Comparison of ENCODE assay signal across 18 mouse cellular contexts in genomic region chr10:77231861-77232755, GRCm38 (mm10). TPM values are rescaled to one million over a fixed set of nuclear protein-coding genes. Genes with fewer than 3 reads are reported as not detected.
DNase-seq lines count a peak whose midpoint lies in the region; ATAC-seq and TF ChIP-seq lines count a peak whose summit lies in the region.
"Had no signal": no experiment of that assay in that cellular context is flagged by ENCODE, and none has a peak within 500 bp of the region (broad histone marks: within the 10 kb centered on the region; RNA-seq: fewer than 3 reads in every experiment).

No protein-coding gene starts in this region.

- H3K4me1 ChIP-seq in heart, embryonic 11.5 days (ENCODE audit: control insufficient read depth, insufficient read depth, low read length) = peaks cover 36% of the 10 kb centered on the region
- peaks cover 21 to 52% of the 10 kb centered on the region in 2 experiments for H3K4me1 ChIP-seq in MEL (ENCODE audit: control insufficient read depth in 1 of 2, insufficient read depth in 2 of 2, low read length in 2 of 2)
- H3K4me1 ChIP-seq in intestine, embryonic 16.5 days (ENCODE audit: control insufficient read depth, insufficient read depth, low read length) = peaks cover 4% of the 10 kb centered on the region; the same call in 1 of the 2 replicates
- H3K4me1 ChIP-seq in megakaryocyte, embryonic 14.5 days = peaks cover 95% of the 10 kb centered on the region
- H3K4me1 ChIP-seq in kidney, embryonic 14.5 days (ENCODE audit: control insufficient read depth, insufficient read depth, low read length) = peaks cover 14% of the 10 kb centered on the region

- ATAC-seq in heart, embryonic 11.5 days (replicated peaks; ENCODE audit: insufficient number of reproducible peaks, low FRiP score, low TSS enrichment) = peak; percentile 59; the same call in 1 of the 2 replicates
- peak; percentile 80 for ATAC-seq in intestine, embryonic 16.5 days
- ATAC-seq in kidney, embryonic 14.5 days (ENCODE audit: low FRiP score, low TSS enrichment) = no peak
- ATAC-seq: hindbrain, embryonic 16.5 days had no signal

- DNase-seq in heart, adult 9 months (ENCODE audit: low spot score in 2 of 2) = no peak
- DNase-seq in MEL (ENCODE audit: low read depth, low spot score) = peak; percentile 86
- no peak for DNase-seq in cerebellum, adult 11 months
- no peak for DNase-seq in right cerebral cortex, postnatal 10 days (ENCODE audit: low spot score in 2 of 2)
- DNase-seq: cerebellum, adult 9-10 months; gastrocnemius, postnatal 25 days; kidney, postnatal 14 days; lung, adult 2 months; right cerebral cortex, postnatal 14 days; thymus, postnatal 36 days had no signal

- TF ChIP-seq EP300 in MEL (IDR thresholded peaks at IDR 0.05; ENCODE audit: low read depth in 1 of 2, low read length in 2 of 2) = peak; percentile 79 to 87

- H3K4me3 ChIP-seq in heart, embryonic 11.5 days (ENCODE audit: low read depth, low read length) = no peak overlapping the region
- peak overlapping the region; percentile 23 to 27; a peak in 3 of 4 replicates for H3K4me3 ChIP-seq in MEL (ENCODE audit: control insufficient read depth in 1 of 2, insufficient read depth in 1 of 2, low read depth in 2 of 2, low read length in 2 of 2)
- no peak overlapping the region for H3K4me3 ChIP-seq in intestine, embryonic 16.5 days (ENCODE audit: low read length)
- H3K4me3 ChIP-seq in megakaryocyte, embryonic 14.5 days (replicated peaks) = peak overlapping the region; percentile 88
- H3K4me3 ChIP-seq in kidney, embryonic 14.5 days (ENCODE audit: low read length) = no peak overlapping the region
- H3K4me3 ChIP-seq: embryonic facial prominence, embryonic 10.5 days; forebrain, embryonic 10.5 days; myocyte had no signal

- TF ChIP-seq CTCF in MEL (IDR thresholded peaks at IDR 0.05 in 2 of 3, conservative IDR thresholded peaks at IDR 0.05 in 1 of 3; ENCODE audit: control insufficient read depth in 1 of 3, insufficient read depth in 1 of 3, low read depth in 2 of 3, low read length in 3 of 3, poor library complexity in 1 of 3, severe bottlenecking in 1 of 3) = no peak

- no peaks in the 10 kb centered on the region for H3K27me3 ChIP-seq in heart, embryonic 11.5 days (ENCODE audit: control insufficient read depth, insufficient read depth, low read length)
- no peaks in the 10 kb centered on the region for H3K27me3 ChIP-seq in MEL (ENCODE audit: control insufficient read depth in 1 of 2, insufficient read depth in 2 of 2, low read length in 2 of 2)
- no peaks in the 10 kb centered on the region for H3K27me3 ChIP-seq in intestine, embryonic 16.5 days (replicated peaks; ENCODE audit: control insufficient read depth, insufficient read depth, low read length)
- H3K27me3 ChIP-seq in megakaryocyte, embryonic 14.5 days (replicated peaks) = no peaks in the 10 kb centered on the region
- H3K27me3 ChIP-seq in kidney, embryonic 14.5 days (ENCODE audit: control insufficient read depth, insufficient read depth, low read length) = no peaks in the 10 kb centered on the region

- H3K9me3 ChIP-seq in heart, embryonic 11.5 days (replicated peaks; ENCODE audit: control insufficient read depth, low read length) = no peaks in the 10 kb centered on the region
- H3K9me3 ChIP-seq in MEL (replicated peaks; ENCODE audit: insufficient read depth, low read length) = no peaks in the 10 kb centered on the region
- no peaks in the 10 kb centered on the region for H3K9me3 ChIP-seq in intestine, embryonic 16.5 days (ENCODE audit: control insufficient read depth, low read length)
- no peaks in the 10 kb centered on the region for H3K9me3 ChIP-seq in megakaryocyte, embryonic 14.5 days
- H3K9me3 ChIP-seq in kidney, embryonic 14.5 days (ENCODE audit: control insufficient read depth, low read length) = no peaks in the 10 kb centered on the region
- H3K9me3 ChIP-seq: forebrain, embryonic 10.5 days had no signal

- peaks cover 15% of the 10 kb centered on the region for H3K79me2 ChIP-seq in MEL (ENCODE audit: control insufficient read depth, insufficient read depth, low read length, poor library complexity)

- H3K27ac ChIP-seq in heart, embryonic 11.5 days (ENCODE audit: low read depth, low read length) = peak overlapping the region; percentile 22; the same call in 1 of the 2 replicates
- H3K27ac ChIP-seq in MEL (ENCODE audit: control insufficient read depth, low read depth, low read length) = peak overlapping the region; percentile 82
- no peak overlapping the region for H3K27ac ChIP-seq in intestine, embryonic 16.5 days (ENCODE audit: low read length)
- no peak overlapping the region for H3K27ac ChIP-seq in kidney, embryonic 14.5 days (ENCODE audit: low read depth, low read length)
- H3K27ac ChIP-seq: embryonic facial prominence, embryonic 10.5 days; forebrain, embryonic 10.5 days had no signal

- 0 out of 2 replicates have a peak overlapping the region, but pooled peaks have one; percentile 34 for H3K9ac ChIP-seq in heart, embryonic 11.5 days (ENCODE audit: low read depth, low read length)
- H3K9ac ChIP-seq in MEL (ENCODE audit: control insufficient read depth, low read depth, low read length, poor library complexity, severe bottlenecking) = peak overlapping the region; percentile 39
- H3K9ac ChIP-seq in intestine, embryonic 16.5 days (ENCODE audit: low read depth, low read length) = no peak overlapping the region
- H3K9ac ChIP-seq in kidney, embryonic 14.5 days (ENCODE audit: low read depth, low read length) = no peak overlapping the region

- H3K4me2 ChIP-seq in heart, embryonic 11.5 days = peak overlapping the region; percentile 20; the same call in 1 of the 2 replicates
- H3K4me2 ChIP-seq in intestine, embryonic 16.5 days (ENCODE audit: low read depth, low read length) = no peak overlapping the region
- H3K4me2 ChIP-seq in kidney, embryonic 14.5 days (replicated peaks; ENCODE audit: low read depth, low read length) = no peak overlapping the region

- TF ChIP-seq POLR2A in MEL (IDR thresholded peaks at IDR 0.05; ENCODE audit: control insufficient read depth in 1 of 2, insufficient read depth in 1 of 2, low read depth in 1 of 2, low read length in 2 of 2, poor library complexity in 1 of 2) = peak in 1 of 2 experiments; percentile 50; a peak in 2 of 4 replicates

- 39% methylated on average over 16 of the region's 16 CpGs for WGBS in heart, embryonic 11.5 days (ENCODE audit: insufficient replicate concordance)
- 64% methylated on average over 16 of the region's 16 CpGs for WGBS in intestine, embryonic 16.5 days
- 58% methylated on average over 16 of the region's 16 CpGs for WGBS in kidney, embryonic 14.5 days

- TF ChIP-seq RAD21 in MEL (IDR thresholded peaks at IDR 0.05; ENCODE audit: low read depth, low read length) = no peak

- H3K36me3 ChIP-seq in heart, embryonic 11.5 days (ENCODE audit: control insufficient read depth, insufficient read depth, low read length) = no peaks in the 10 kb centered on the region
- H3K36me3 ChIP-seq in MEL (ENCODE audit: control insufficient read depth in 1 of 2, insufficient read depth in 2 of 2, low read length in 2 of 2) = peaks cover 0 to 43% of the 10 kb centered on the region in 2 experiments; a peak in 2 of 4 replicates
- H3K36me3 ChIP-seq in intestine, embryonic 16.5 days (ENCODE audit: control insufficient read depth, insufficient read depth, low read length) = no peaks in the 10 kb centered on the region
- H3K36me3 ChIP-seq in megakaryocyte, embryonic 14.5 days (replicated peaks; ENCODE audit: low read length) = peaks cover 87% of the 10 kb centered on the region
- H3K36me3 ChIP-seq in kidney, embryonic 14.5 days (ENCODE audit: control insufficient read depth, insufficient read depth, low read length) = no peaks in the 10 kb centered on the region
- H3K36me3 ChIP-seq: embryonic facial prominence, embryonic 10.5 days; forebrain, embryonic 10.5 days had no signal

TF ChIP-seq in MEL, 35 proteins besides CTCF, POLR2A, EP300 and RAD21 (continues in another document):
- TF ChIP-seq SIN3A (IDR thresholded peaks at IDR 0.05; ENCODE audit: low read length) = peak; percentile 78
- no peak for TF ChIP-seq CHD1 (IDR thresholded peaks at IDR 0.05; ENCODE audit: low read depth, low read length)
- no peak for TF ChIP-seq GABPA (IDR thresholded peaks at IDR 0.05; ENCODE audit: low read depth, low read length)
- peak; percentile 94 for TF ChIP-seq ZKSCAN1 (IDR thresholded peaks at IDR 0.05; ENCODE audit: low read depth, low read length)
- no peak for TF ChIP-seq CHD2 (IDR thresholded peaks at IDR 0.05; ENCODE audit: low read length)
- peak; percentile 59 for TF ChIP-seq TAL1 (IDR thresholded peaks at IDR 0.05; ENCODE audit: low read length)
- no peak for TF ChIP-seq KAT2A (conservative IDR thresholded peaks at IDR 0.05; ENCODE audit: low read depth, low read length)
- TF ChIP-seq RCOR1 (IDR thresholded peaks at IDR 0.05; ENCODE audit: low read depth, low read length) = no peak
- TF ChIP-seq TCF12 (IDR thresholded peaks at IDR 0.05; ENCODE audit: low read depth, low read length) = peak; percentile 84
- peak; percentile 45; the same call in 1 of the 2 replicates for TF ChIP-seq USF1 (IDR thresholded peaks at IDR 0.05; ENCODE audit: low read depth, low read length)
- TF ChIP-seq POLR2AphosphoS2 (IDR thresholded peaks at IDR 0.05; ENCODE audit: low read length) = no peak
- TF ChIP-seq UBTF (IDR thresholded peaks at IDR 0.05; ENCODE audit: borderline replicate concordance, insufficient read depth, low read depth, low read length) = no peak
- TF ChIP-seq ETS1 (IDR thresholded peaks at IDR 0.05; ENCODE audit: low read depth, low read length) = peak; percentile 77
- peak; percentile 39 for TF ChIP-seq HCFC1 (IDR thresholded peaks at IDR 0.05; ENCODE audit: low read depth, low read length)
- TF ChIP-seq MYC (IDR thresholded peaks at IDR 0.05; ENCODE audit: low read depth, low read length) = peak; percentile 96
- no peak for TF ChIP-seq E2F4 (IDR thresholded peaks at IDR 0.05; ENCODE audit: borderline replicate concordance, low read depth, low read length)
- no peak for TF ChIP-seq NRF1 (IDR thresholded peaks at IDR 0.05; ENCODE audit: insufficient read depth, low read depth, low read length, poor library complexity, severe bottlenecking)
- TF ChIP-seq SMC3 (IDR thresholded peaks at IDR 0.05; ENCODE audit: low read depth, low read length) = no peak
- TF ChIP-seq MEF2A (IDR thresholded peaks at IDR 0.05; ENCODE audit: extremely low read depth, insufficient replicate concordance, low read depth, low read length, poor library complexity, severe bottlenecking) = no peak

RNA-seq across cellular contexts. Expression of gene Pofut2, which starts 26.9 kb away (rescaled TPM):
- polyA plus RNA-seq in heart, embryonic 11.5 days (2014; fragmentation: Nextera tagmentation; extraction: Ambion mirVana) = 118 and 133 TPM in 2 replicates
- 13.5 and 20.3 TPM in 2 replicates for total RNA-seq in MEL (2012; rRNA removed)
- polyA plus RNA-seq in MEL (2012; ENCODE audit: insufficient read depth in 1 of 2, insufficient read length in 2 of 2, low read depth in 1 of 2, low replicate concordance in 2 of 2, missing spikeins in 1 of 2) = 10 to 100 TPM in 1 of 2 experiments, not detected in 1; 24.5 TPM
- polyA plus RNA-seq in intestine, embryonic 16.5 days (2015; fragmentation: Nextera tagmentation; extraction: Ambion mirVana) = 101 and 108 TPM in 2 replicates
- polyA plus RNA-seq in megakaryocyte, embryonic 14.5 days (2012; ENCODE audit: insufficient read depth, low replicate concordance) = 78.3 and 80.8 TPM in 2 replicates
- 96.3 and 112 TPM in 2 replicates for polyA plus RNA-seq in kidney, embryonic 14.5 days (2014; fragmentation: Nextera tagmentation; extraction: Ambion mirVana)

Comparison
In these comparisons a context has a peak if more than half of its experiments do, and no peak if none do; other contexts are left out.
1. H3K27ac ChIP-seq: peak in heart, embryonic 11.5 days (single experiment) and MEL (single experiment); none in intestine, embryonic 16.5 days (single experiment) and kidney, embryonic 14.5 days (single experiment).
2. H3K4me3 ChIP-seq: peak in MEL (2 of 2) and megakaryocyte, embryonic 14.5 days (single experiment); none in heart, embryonic 11.5 days (single experiment), intestine, embryonic 16.5 days (single experiment) and kidney, embryonic 14.5 days (single experiment).
3. H3K9ac ChIP-seq: peak in heart, embryonic 11.5 days (single experiment) and MEL (single experiment); none in intestine, embryonic 16.5 days (single experiment) and kidney, embryonic 14.5 days (single experiment).